Comparison of ENCODE assay signal across 26 mouse cellular contexts in the genomic region with DNA sequence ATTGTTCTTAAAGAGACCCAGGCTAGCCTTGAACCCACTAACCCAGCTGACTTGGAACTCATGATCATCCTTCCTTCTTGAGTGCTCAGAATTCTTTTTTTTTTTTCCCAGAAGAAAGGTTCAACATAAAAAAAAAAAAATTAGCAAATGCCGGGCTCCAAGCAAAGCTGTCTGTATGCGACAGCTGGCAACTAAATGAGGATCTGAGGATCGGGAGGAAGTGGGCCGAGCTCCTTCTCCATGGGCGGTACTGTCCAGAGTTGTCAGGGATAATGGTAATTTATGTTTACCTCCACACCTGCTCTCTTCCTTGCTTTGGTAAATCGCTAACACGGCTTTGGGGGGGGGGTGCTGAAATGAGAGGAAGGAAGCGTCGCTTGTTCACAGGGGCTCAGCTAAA.
A peak's percentile ranks its signal among the peaks of the same experiment; 100 is the strongest.
DNase-seq lines count a peak whose midpoint lies in the region; ATAC-seq and TF ChIP-seq lines count a peak whose summit lies in the region.
"Had no signal": no experiment of that assay in that cellular context is flagged by ENCODE, and none has a peak within 500 bp of the region (broad histone marks: within the 10 kb centered on the region; RNA-seq: fewer than 3 reads in every experiment).

No protein-coding gene starts in this region.

- peak; percentile 5 for DNase-seq in embryo, embryonic 11.5 days (ENCODE audit: low read depth, low spot score)
- no peak for DNase-seq in embryo, embryonic 9.5 days (ENCODE audit: extremely low spot score)
- peak; percentile 7 for DNase-seq in hindbrain, postnatal 0 days (ENCODE audit: low spot score)
- no peak for DNase-seq in hindbrain, embryonic 14.5 days (ENCODE audit: low spot score)
- DNase-seq in right cerebral cortex, adult 18-20 months: peak; percentile 12
- no peak for DNase-seq in right cerebral cortex, postnatal 10 days (ENCODE audit: low spot score in 2 of 2)
- peak; percentile 45 for DNase-seq in telencephalon, adult 2 months (ENCODE audit: low read depth, low spot score)
- no peak for DNase-seq in adipocyte (ENCODE audit: low spot score)
- DNase-seq: adrenal gland, adult 2 months; adrenal gland, postnatal 10 days; adrenal gland, postnatal 25 days; B cell, adult 2 months; cerebellum, adult 11-12 months; cerebellum, adult 2 months; cerebellum, adult 9-10 months; cerebellum, postnatal 10 days; cerebellum, postnatal 25 days; forebrain, postnatal 0 days had no signal

- no peaks in the 10 kb centered on the region for H3K36me3 ChIP-seq in hindbrain, postnatal 0 days (ENCODE audit: insufficient read depth, low read length)
- no peaks in the 10 kb centered on the region for H3K36me3 ChIP-seq in hindbrain, embryonic 14.5 days (replicated peaks; ENCODE audit: control insufficient read depth, insufficient read depth)
- H3K36me3 ChIP-seq: embryonic facial prominence, embryonic 10.5 days; embryonic facial prominence, embryonic 12.5 days; forebrain, embryonic 15.5 days; G1E had no signal

- H3K4me1 ChIP-seq in hindbrain, postnatal 0 days (ENCODE audit: insufficient read depth, low read length): 0 out of 2 replicates have a peak, but pooled peaks cover 5% of the 10 kb centered on the region
- no peaks in the 10 kb centered on the region for H3K4me1 ChIP-seq in hindbrain, embryonic 14.5 days (replicated peaks; ENCODE audit: control insufficient read depth, insufficient read depth, low read length)
- H3K4me1 ChIP-seq: forebrain, embryonic 15.5 days had no signal

- no peak overlapping the region for H3K9ac ChIP-seq in hindbrain, postnatal 0 days (replicated peaks; ENCODE audit: low read length)
- H3K9ac ChIP-seq in hindbrain, embryonic 14.5 days: no peak overlapping the region
- H3K9ac ChIP-seq: embryonic facial prominence, embryonic 12.5 days; forebrain, embryonic 13.5 days; forebrain, embryonic 15.5 days; forebrain, postnatal 0 days had no signal

- no peaks in the 10 kb centered on the region for H3K9me3 ChIP-seq in hindbrain, postnatal 0 days (ENCODE audit: low read length)
- no peaks in the 10 kb centered on the region for H3K9me3 ChIP-seq in hindbrain, embryonic 14.5 days (ENCODE audit: control insufficient read depth, low read length)
- H3K9me3 ChIP-seq: embryonic facial prominence, embryonic 10.5 days; embryonic facial prominence, embryonic 12.5 days; forebrain, embryonic 13.5 days; forebrain, embryonic 15.5 days had no signal

- no peak overlapping the region for H3K4me2 ChIP-seq in hindbrain, postnatal 0 days (ENCODE audit: low read depth, low read length)
- no peak overlapping the region for H3K4me2 ChIP-seq in hindbrain, embryonic 14.5 days (replicated peaks)
- H3K4me2 ChIP-seq: embryonic facial prominence, embryonic 12.5 days; forebrain, embryonic 13.5 days; forebrain, embryonic 15.5 days had no signal

- 65% methylated on average over 9 of the region's 9 CpGs for WGBS in hindbrain, postnatal 0 days
- 65% methylated on average over 9 of the region's 9 CpGs for WGBS in hindbrain, embryonic 14.5 days

- no peak for ATAC-seq in hindbrain, postnatal 0 days
- ATAC-seq in hindbrain, embryonic 14.5 days (ENCODE audit: low FRiP score): no peak
- ATAC-seq: activated CD4-positive, CD25-positive, alpha-beta regulatory T cell, adult 4 months; CD4-positive, CD25-positive, alpha-beta regulatory T cell, adult 4 months; forebrain, embryonic 13.5 days; forebrain, embryonic 15.5 days; forebrain, postnatal 0 days; Patski had no signal

- H3K4me3 ChIP-seq in hindbrain, postnatal 0 days (ENCODE audit: low read length): no peak overlapping the region
- no peak overlapping the region for H3K4me3 ChIP-seq in hindbrain, embryonic 14.5 days (replicated peaks; ENCODE audit: low read length)
- H3K4me3 ChIP-seq: embryonic facial prominence, embryonic 10.5 days; embryonic facial prominence, embryonic 12.5 days; forebrain, embryonic 13.5 days; forebrain, embryonic 15.5 days had no signal

- H3K27ac ChIP-seq in hindbrain, postnatal 0 days: no peak overlapping the region
- H3K27ac ChIP-seq in hindbrain, embryonic 14.5 days: no peak overlapping the region
- H3K27ac ChIP-seq: embryonic facial prominence, embryonic 10.5 days; embryonic facial prominence, embryonic 12.5 days; forebrain, embryonic 13.5 days; forebrain, embryonic 15.5 days had no signal

- H3K27me3 ChIP-seq in hindbrain, postnatal 0 days (ENCODE audit: insufficient read depth, low read length): no peaks in the 10 kb centered on the region
- no peaks in the 10 kb centered on the region for H3K27me3 ChIP-seq in hindbrain, embryonic 14.5 days (ENCODE audit: control insufficient read depth, insufficient read depth, low read length)
- H3K27me3 ChIP-seq: embryonic facial prominence, embryonic 12.5 days; forebrain, embryonic 13.5 days; forebrain, embryonic 15.5 days had no signal

- no peak for TF ChIP-seq CTCF in hindbrain, postnatal 0 days (IDR thresholded peaks at IDR 0.05; ENCODE audit: low read depth)

Comparison
In these comparisons a context has a peak if more than half of its experiments do, and no peak if none do; other contexts are left out.
1. DNase-seq: peak in embryo, embryonic 11.5 days (single experiment), hindbrain, postnatal 0 days (single experiment), right cerebral cortex, adult 18-20 months (single experiment) and telencephalon, adult 2 months (single experiment); none in embryo, embryonic 9.5 days (single experiment), hindbrain, embryonic 14.5 days (single experiment), right cerebral cortex, postnatal 10 days (0 of 2) and adipocyte (single experiment).